Mouse (Mus musculus) midbrain, embryonic 15.5 days (tissue): ENCODE results near the gene Cdk18. TPM values are rescaled to one million over a fixed set of nuclear protein-coding genes. Genes with fewer than 3 reads are reported as not detected.

Experiments
- ATAC-seq: fragments of 200-750 bp; cut with Nextera tagmentation; replicated peaks from 2 replicates; pipeline ENCODE4 v1.8.0; 2017; ENCODE audit warnings: moderate TSS enrichment
- H3K27ac ChIP-seq: fragments of 300-500 bp; sonication (generic); 2 replicates; pipeline ENCODE4 v1.5.1; 2015; ENCODE audit warnings: mild to moderate bottlenecking, inconsistent platforms
- H3K27me3 ChIP-seq: fragments of 300-500 bp; sonication (generic); replicated peaks from 2 replicates; pipeline ENCODE4 v1.6.1; 2015; ENCODE audit warnings: inconsistent platforms
- H3K36me3 ChIP-seq: fragments of 300-500 bp; sonication (generic); replicated peaks from 2 replicates; pipeline ENCODE4 v1.6.1; 2015; ENCODE audit warnings: inconsistent platforms
- H3K4me1 ChIP-seq: fragments of 300-500 bp; sonication (generic); 2 replicates; pipeline ENCODE4 v1.6.1; 2015; ENCODE audit warnings: inconsistent platforms
- H3K4me2 ChIP-seq: fragments of 300-500 bp; sonication (generic); 2 replicates; pipeline ENCODE4 v1.6.1; 2015; ENCODE audit warnings: inconsistent platforms, mild to moderate bottlenecking, moderate library complexity
- H3K4me3 ChIP-seq: fragments of 300-500 bp; sonication (generic); 2 replicates; pipeline ENCODE4 v1.5.1; 2015; ENCODE audit warnings: mild to moderate bottlenecking, inconsistent platforms
- H3K9ac ChIP-seq: fragments of 300-500 bp; sonication (generic); 2 replicates; pipeline ENCODE4 v1.6.1; 2015; ENCODE audit warnings: mild to moderate bottlenecking, inconsistent platforms
- H3K9me3 ChIP-seq: fragments of 300-500 bp; sonication (generic); 2 replicates; pipeline ENCODE4 v1.6.1; 2016; ENCODE audit warnings: inconsistent platforms
- WGBS: fragments of 180-500 bp; shearing (Covaris S2); methylation state at CpG from one replicate; pipeline ENCODE4 v1.1.7; 2015; ENCODE audit warnings: mixed read lengths; 5-methylcytosine and 5-hydroxymethylcytosine counted together
- polyA plus RNA-seq: library from polyadenylated mRNA; unstranded; fragments of >200 nt; fragmentation: Nextera tagmentation; extraction: Ambion mirVana; gene quantifications from 2 replicates; pipeline ENCODE4 v1.2.1, GENCODE M21; 2015

Cdk18 gene
- polyA plus RNA-seq, 1 experiment from 2014 or later, result 1.1 TPM

DNA sequence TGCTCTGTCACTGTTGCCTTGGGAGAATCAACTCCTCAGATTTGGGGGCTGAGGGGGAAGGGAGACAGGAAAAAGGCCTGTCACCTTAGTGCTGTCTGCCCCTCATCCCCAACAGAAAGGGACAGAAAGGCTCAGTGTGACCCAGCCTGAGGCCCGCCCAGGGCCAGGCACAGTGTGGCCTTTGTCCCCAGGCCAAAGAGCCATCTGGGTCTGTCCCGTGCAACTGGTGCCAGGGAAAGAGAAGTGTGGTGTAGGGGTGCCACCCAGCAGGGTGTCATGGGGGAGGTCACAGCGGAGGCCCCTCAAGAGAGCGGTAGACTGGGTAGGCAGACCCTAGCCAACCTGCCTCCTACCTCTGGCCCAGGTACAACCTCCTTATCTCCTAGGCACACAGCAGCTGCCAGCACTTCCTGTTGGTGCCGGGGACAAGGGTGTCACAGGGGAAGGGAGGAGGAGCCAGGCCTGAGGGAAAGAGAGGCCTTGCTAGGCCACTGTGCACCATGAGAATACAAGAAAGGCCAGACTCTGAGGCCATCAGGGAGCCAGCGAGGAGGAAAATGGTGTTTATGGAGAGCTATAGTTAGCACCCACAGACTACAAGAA is 13.6 kb downstream of the Cdk18 start:
- no peak overlapping the region for H3K4me3 ChIP-seq
- H3K9me3 ChIP-seq, result no peaks in the 10 kb centered on the region
- no peak for ATAC-seq
- no peak overlapping the region for H3K4me2 ChIP-seq
- WGBS, result 72% methylated on average over 6 of the region's 6 CpGs
- no peak overlapping the region for H3K27ac ChIP-seq
- no peak overlapping the region for H3K9ac ChIP-seq
- no peaks in the 10 kb centered on the region for H3K27me3 ChIP-seq
- peaks cover 16% of the 10 kb centered on the region for H3K4me1 ChIP-seq
- H3K36me3 ChIP-seq, result no peaks in the 10 kb centered on the region

DNA sequence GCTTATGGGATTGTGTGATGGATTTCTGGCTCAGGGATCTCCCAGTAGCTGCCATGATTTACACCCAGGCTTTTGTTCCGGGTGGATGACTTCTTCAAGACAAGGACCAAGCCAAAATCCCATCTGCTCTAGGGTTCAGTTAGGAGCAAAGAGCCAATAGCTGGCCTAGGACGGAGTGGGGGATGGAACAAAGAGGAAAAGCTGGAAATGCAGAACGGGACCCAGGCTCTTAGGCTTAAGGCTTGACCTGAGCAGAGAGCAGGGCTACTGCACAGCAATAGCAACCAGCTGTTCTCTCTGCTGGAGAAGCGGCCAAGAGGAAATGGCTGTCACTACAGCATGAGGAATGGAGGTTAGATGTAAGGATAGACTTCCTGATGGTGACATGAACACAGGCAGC is 14.2 kb downstream of the Cdk18 start:
- 65% methylated on average over 4 of the region's 4 CpGs for WGBS
- Histone ChIP-seq H3K4me2 (no peak overlapping the region), H3K27me3 (no peaks in the 10 kb centered on the region), H3K4me3 (no peak overlapping the region), H3K9ac (no peak overlapping the region), H3K27ac (no peak overlapping the region), H3K36me3 (no peaks in the 10 kb centered on the region), H3K4me1 (peaks cover 16% of the 10 kb centered on the region), H3K9me3 (no peaks in the 10 kb centered on the region)
- no peak for ATAC-seq

DNA sequence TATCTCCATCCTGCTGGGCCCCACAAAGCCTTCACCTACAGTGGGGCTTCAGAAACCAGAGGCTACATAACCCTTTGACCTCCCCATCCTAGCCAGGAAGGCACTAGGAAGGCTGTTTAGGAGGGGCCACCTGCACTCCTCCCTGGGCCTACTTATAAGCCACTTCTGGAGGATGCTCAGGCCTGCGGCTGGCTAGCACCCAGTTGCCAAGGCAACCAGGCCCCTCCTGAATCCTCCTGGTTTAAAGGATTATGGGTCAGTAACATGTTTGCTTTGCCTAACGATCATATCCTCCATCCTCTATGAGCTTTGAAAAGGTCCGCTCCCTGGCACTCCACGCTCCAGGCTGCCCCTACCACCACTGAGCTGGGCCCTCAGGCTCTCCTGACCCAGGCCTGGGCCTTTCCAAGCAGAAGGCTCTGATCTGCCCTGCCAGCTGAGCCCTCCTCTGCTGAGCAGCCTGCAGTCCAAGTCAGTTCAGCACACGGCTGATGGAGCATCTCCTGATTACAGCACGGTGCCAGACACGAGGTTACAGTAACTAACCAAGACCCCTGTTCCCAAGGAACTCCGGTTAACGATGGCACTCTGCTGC is 16.0 kb downstream of the Cdk18 start:
- Histone ChIP-seq H3K9ac (no peak overlapping the region; the same call in 1 of the 2 replicates), H3K4me1 (peaks cover 16% of the 10 kb centered on the region), H3K4me2 (no peak overlapping the region), H3K36me3 (no peaks in the 10 kb centered on the region), H3K27me3 (no peaks in the 10 kb centered on the region), H3K27ac (peak overlapping the region; percentile 74), H3K9me3 (no peaks in the 10 kb centered on the region), H3K4me3 (no peak overlapping the region)
- WGBS, result 29% methylated on average over 9 of the region's 9 CpGs
- ATAC-seq, result peak; percentile 70

DNA sequence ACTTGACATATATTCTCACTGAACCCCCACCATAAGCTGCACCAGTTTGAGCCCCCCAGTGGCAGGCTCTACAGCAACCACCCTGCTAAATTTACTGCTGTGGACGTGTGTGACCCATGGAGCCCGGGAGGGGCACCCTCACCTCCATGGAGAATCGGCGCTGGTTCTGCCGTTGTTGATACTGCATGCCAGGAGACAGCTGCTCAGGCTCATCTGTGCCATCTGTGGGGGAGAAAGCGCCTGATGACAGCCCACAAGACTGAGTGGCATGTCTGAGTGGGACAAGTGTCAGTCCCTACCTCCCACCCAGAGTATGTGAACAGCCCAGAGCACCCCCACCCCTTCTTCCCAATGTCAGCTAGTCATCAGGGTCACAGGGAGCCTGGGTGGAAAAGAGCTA is 17.6 kb downstream of the Cdk18 start:
- Histone ChIP-seq H3K9me3 (no peaks in the 10 kb centered on the region), H3K4me2 (no peak overlapping the region), H3K36me3 (no peaks in the 10 kb centered on the region), H3K27ac (no peak overlapping the region), H3K4me1 (peaks cover 16% of the 10 kb centered on the region), H3K9ac (no peak overlapping the region), H3K4me3 (no peak overlapping the region), H3K27me3 (no peaks in the 10 kb centered on the region)
- 87% methylated on average over 6 of the region's 6 CpGs for WGBS
- no peak for ATAC-seq

DNA sequence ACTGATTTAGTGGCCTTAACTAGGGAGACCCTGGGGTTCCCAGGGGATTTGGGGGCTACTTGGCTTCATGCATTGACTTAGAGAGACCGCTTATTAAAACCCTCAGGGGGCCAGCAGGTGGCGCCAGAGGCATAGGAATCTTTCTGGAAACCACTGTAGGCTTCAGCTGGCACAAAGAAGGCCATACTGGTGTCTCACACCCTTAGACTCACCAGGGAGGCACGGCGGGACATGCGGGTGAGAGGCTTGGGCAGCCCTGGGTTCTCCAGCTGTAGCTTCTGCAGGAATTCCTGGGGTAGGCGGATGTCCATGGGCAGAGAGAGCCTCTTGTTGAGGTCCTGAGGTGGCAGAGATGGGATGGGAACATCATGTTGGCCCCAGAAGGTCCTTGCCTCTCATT is 18.2 kb downstream of the Cdk18 start:
- ATAC-seq, result peak; percentile 43
- no peak overlapping the region for H3K9ac ChIP-seq
- no peak overlapping the region for H3K27ac ChIP-seq
- no peaks in the 10 kb centered on the region for H3K9me3 ChIP-seq
- H3K4me1 ChIP-seq, result peaks cover 16% of the 10 kb centered on the region
- no peak overlapping the region for H3K4me2 ChIP-seq
- H3K27me3 ChIP-seq, result no peaks in the 10 kb centered on the region
- no peak overlapping the region for H3K4me3 ChIP-seq
- WGBS, result 17% methylated on average over 6 of the region's 6 CpGs
- no peaks in the 10 kb centered on the region for H3K36me3 ChIP-seq

DNA sequence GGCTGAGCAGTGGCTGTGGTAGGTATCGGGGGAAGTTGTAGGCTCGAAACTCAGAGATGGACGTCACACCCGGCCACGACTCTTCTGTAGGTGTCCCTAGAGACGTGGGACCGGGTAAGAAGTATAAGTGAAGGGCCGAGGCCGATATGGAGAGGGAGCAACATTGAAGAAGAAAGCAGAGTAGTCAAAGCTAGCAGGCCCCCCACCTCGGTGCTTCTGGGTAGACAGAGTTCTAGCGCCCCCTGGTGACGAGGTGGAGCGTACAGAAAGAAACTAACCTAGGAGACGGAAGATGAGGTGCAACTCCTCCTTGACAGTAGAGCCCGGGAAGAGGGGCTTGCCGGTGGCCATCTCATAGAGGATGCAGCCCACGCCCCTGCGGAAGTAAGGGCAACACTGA is 22.9 kb downstream of the Cdk18 start:
- H3K9ac ChIP-seq, result no peak overlapping the region
- H3K27me3 ChIP-seq, result no peaks in the 10 kb centered on the region; the same call in 1 of the 2 replicates
- H3K4me3 ChIP-seq, result no peak overlapping the region
- H3K4me1 ChIP-seq, result no peaks in the 10 kb centered on the region
- H3K9me3 ChIP-seq, result no peaks in the 10 kb centered on the region
- H3K36me3 ChIP-seq, result no peaks in the 10 kb centered on the region
- ATAC-seq, result no peak
- WGBS, result 19% methylated on average over 18 of the region's 18 CpGs
- H3K4me2 ChIP-seq, result no peak overlapping the region
- no peak overlapping the region for H3K27ac ChIP-seq

DNA sequence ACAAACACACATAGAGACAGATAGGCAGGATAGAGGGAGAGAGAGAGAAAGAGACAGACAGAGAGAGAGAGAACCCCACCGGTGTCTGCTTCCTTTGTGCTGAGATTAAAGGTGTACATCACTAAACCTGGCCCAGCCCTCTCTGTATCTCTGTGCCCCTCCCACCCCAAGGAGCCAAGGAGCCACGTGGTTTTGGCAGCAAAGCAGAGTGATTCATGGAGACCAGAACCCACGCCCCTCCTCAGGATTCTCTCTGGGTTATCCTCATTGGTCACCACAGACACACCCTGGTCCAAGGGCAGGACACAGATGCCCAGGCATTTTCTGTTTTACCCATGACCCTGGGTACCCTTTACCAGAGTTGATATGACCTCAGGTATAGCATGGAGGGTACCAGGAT is 26.4 kb downstream of the Cdk18 start:
- no peak overlapping the region for H3K4me3 ChIP-seq
- no peaks in the 10 kb centered on the region for H3K36me3 ChIP-seq
- H3K9ac ChIP-seq, result no peak overlapping the region
- no peak for ATAC-seq
- H3K9me3 ChIP-seq, result no peaks in the 10 kb centered on the region
- no peak overlapping the region for H3K27ac ChIP-seq
- H3K27me3 ChIP-seq, result no peaks in the 10 kb centered on the region; the same call in 1 of the 2 replicates
- H3K4me1 ChIP-seq, result no peaks in the 10 kb centered on the region
- 54% methylated on average over 3 of the region's 3 CpGs for WGBS
- H3K4me2 ChIP-seq, result no peak overlapping the region

DNA sequence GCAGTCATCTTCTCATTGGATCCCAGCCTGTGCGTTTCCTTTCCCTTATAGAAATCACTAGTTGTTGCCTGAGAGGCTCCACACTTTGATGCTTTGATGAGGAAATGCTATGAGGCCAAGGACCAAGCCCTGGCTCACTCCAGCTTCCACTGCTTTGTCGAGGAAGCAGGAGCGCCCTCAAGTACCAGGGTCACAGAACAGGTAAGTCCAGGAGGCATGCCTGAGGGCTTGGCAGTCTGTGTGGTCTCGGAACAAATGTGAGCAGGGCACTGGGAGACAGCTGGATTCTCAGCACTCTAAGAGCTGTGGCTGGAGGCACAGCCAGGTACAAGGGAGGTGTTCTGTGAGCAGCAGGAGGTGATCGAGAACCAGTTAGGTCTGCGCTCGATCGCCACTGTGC is 27.1 kb downstream of the Cdk18 start:
- Histone ChIP-seq H3K36me3 (no peaks in the 10 kb centered on the region), H3K4me2 (no peak overlapping the region), H3K9ac (no peak overlapping the region), H3K27me3 (no peaks in the 10 kb centered on the region; the same call in 1 of the 2 replicates), H3K27ac (no peak overlapping the region), H3K4me3 (no peak overlapping the region), H3K4me1 (no peaks in the 10 kb centered on the region), H3K9me3 (no peaks in the 10 kb centered on the region)
- 79% methylated on average over 8 of the region's 8 CpGs for WGBS
- ATAC-seq, result no peak

DNA sequence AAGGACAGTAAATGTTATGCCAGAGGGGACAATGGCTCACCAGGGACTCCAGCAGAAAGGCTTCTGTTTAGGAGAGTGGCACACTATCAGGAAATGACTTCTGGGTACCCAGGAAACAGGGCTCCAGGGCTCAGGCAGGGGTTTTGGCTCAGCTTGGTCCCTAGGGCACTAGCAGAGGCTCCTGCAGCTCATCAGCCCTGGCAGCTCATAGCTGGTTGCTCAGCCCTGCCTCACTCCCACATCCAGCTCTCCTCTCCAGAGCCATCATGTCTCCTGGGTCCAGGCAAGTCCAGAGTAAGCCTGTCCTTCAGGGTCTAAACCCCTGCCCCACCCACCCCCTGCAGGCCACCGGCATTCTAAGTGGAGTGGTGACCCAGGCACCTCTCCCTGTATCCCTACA is 28.1 kb downstream of the Cdk18 start:
- H3K4me1 ChIP-seq, result no peaks in the 10 kb centered on the region
- H3K36me3 ChIP-seq, result no peaks in the 10 kb centered on the region
- no peak for ATAC-seq
- no peak overlapping the region for H3K27ac ChIP-seq
- H3K27me3 ChIP-seq, result no peaks in the 10 kb centered on the region; the same call in 1 of the 2 replicates
- no peak overlapping the region for H3K4me3 ChIP-seq
- H3K9me3 ChIP-seq, result no peaks in the 10 kb centered on the region
- H3K9ac ChIP-seq, result no peak overlapping the region
- no peak overlapping the region for H3K4me2 ChIP-seq
- WGBS, result 56% methylated on average over 1 of the region's 1 CpGs

DNA sequence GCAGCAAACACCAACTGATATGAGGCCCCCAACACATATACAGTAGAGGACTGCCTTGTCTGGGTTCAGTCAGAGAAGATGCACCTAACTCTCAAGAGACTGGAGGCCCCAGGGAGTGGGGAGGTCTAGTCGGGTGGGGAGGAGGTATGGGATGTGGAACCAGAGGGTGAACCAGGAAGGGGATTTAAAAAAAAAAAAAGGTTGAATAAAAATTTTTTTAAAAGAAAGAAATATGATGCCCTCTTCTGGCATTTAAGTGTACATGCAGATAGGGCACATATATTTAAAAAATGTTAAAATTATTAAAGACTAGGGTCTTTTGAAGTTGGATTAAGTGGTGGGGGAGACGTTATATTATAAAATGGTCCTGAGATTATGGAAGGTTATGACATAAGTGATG is 30.1 kb downstream of the Cdk18 start:
- 70% methylated on average over 2 of the region's 2 CpGs for WGBS

DNA sequence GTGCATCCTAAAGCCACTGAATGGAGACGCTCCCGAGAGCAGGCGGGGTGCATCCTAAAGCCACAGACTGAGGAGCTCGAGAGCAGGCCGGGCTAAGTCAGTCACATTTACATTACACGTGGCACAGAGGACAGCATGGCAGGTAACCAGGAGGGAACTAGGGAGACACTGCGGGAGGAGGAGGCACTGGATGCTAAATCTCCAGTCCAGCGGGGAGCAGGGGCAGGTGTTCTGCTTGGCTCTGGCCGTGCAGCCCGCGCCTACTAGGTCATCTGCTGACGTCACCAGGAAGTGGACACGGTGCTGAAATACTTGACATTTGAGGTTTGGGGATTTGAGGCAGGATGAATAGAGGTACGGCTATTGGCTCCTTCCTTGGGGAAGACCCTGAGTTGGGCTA is 35.1 kb downstream of the Cdk18 start:
- ATAC-seq, result no peak

More for the DNA sequence above, 30.1 kb downstream of the Cdk18 start:
- Histone ChIP-seq H3K4me2 (no peak overlapping the region), H3K4me3 (no peak overlapping the region), H3K9ac (no peak overlapping the region), H3K27ac (no peak overlapping the region), H3K36me3 (no peaks in the 10 kb centered on the region), H3K4me1 (no peaks in the 10 kb centered on the region), H3K27me3 (no peaks in the 10 kb centered on the region), H3K9me3 (no peaks in the 10 kb centered on the region)
- ATAC-seq, result no peak

DNA sequence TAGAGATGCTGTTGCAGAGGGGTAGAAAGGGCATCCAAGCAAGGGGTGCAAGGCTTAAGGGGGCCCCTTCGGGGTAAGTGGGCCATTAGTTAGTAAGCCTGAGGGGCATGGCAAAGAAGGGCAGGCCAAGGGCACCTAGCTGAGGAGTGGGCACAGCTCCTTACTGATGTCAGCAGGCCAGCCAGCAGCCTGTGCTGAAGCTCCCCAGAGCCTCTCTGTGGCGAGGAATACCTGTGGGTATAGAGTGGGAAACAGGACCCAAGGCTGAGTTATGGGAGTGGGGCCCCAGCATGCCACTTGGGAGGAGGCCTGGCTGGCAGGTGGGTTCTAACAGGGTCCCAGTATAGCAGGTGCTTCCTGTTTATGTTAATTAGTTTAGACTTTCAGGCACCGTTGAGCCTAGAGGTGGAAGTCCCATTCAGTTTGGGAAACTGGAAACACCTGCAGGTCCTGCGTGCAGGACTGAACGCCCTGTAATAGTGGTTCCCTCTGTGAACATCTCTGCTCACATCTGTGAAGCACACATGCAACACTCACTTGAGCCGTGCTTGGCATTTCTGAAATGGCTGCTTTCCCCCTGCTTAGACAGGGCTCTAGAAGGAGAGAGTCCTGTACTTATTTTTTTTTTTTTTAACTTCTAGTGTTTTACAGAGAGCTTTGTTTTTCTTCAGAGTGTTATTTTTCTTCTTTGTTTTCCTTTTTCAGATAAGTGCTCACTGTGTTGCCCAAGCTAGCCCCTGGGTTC is 37.4 kb downstream of the Cdk18 start:
- H3K27me3 ChIP-seq, result no peaks in the 10 kb centered on the region
- H3K27ac ChIP-seq, result no peak overlapping the region
- WGBS, result 77% methylated on average over 6 of the region's 6 CpGs
- no peak overlapping the region for H3K9ac ChIP-seq
- no peaks in the 10 kb centered on the region for H3K9me3 ChIP-seq
- H3K4me1 ChIP-seq, result no peaks in the 10 kb centered on the region
- ATAC-seq, result no peak
- H3K36me3 ChIP-seq, result no peaks in the 10 kb centered on the region
- no peak overlapping the region for H3K4me2 ChIP-seq
- no peak overlapping the region for H3K4me3 ChIP-seq

More for the DNA sequence above, 35.1 kb downstream of the Cdk18 start:
- Histone ChIP-seq H3K4me1 (no peaks in the 10 kb centered on the region), H3K36me3 (no peaks in the 10 kb centered on the region), H3K4me2 (no peak overlapping the region), H3K27ac (no peak overlapping the region), H3K4me3 (no peak overlapping the region), H3K9me3 (no peaks in the 10 kb centered on the region), H3K9ac (no peak overlapping the region), H3K27me3 (no peaks in the 10 kb centered on the region)
- 56% methylated on average over 14 of the region's 14 CpGs for WGBS

DNA sequence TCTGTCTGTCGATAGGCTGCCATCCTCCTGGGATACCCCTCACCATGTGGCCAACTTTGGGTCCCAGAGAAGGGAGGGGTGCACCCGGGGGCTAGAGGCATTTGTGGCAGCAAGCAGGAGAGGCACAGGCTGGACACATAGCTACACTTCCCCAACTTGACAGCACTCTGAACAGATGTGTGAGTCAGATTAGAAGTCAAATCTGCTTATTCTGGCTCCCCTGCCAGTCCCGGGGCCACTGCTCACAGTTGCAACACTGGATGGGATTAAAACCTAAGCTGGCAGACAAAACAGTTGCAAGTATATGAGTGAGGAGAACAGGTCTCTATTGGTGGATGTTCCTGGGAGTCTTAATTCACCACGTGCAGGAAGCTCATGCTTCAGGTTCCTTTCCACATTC is 39.7 kb downstream of the Cdk18 start:
- no peak overlapping the region for H3K4me2 ChIP-seq
- WGBS, result 68% methylated on average over 4 of the region's 4 CpGs
- H3K27ac ChIP-seq, result no peak overlapping the region
- H3K4me3 ChIP-seq, result no peak overlapping the region
- no peaks in the 10 kb centered on the region for H3K36me3 ChIP-seq
- H3K9ac ChIP-seq, result no peak overlapping the region
- H3K4me1 ChIP-seq, result no peaks in the 10 kb centered on the region
- no peak for ATAC-seq
- no peaks in the 10 kb centered on the region for H3K27me3 ChIP-seq
- no peaks in the 10 kb centered on the region for H3K9me3 ChIP-seq
